Mouse (Mus musculus) fibroblast of lung, adult 2 months (primary cell): ENCODE measurements around the gene Atp5s.

Experiments used
- DNase-seq: peaks from one replicate; pipeline ENCODE4 v3.0.0-alpha.2; 2011; ENCODE audit warnings: low read depth

Gene Atp5s

GRCm38 (mm10) chr12:69781480-69781879, 56.7 kb downstream of the Atp5s start:
- no peak for DNase-seq

GRCm38 (mm10) chr12:69781935-69782650, 57.3 kb downstream of the Atp5s start:
- no peak for DNase-seq

GRCm38 (mm10) chr12:69783247-69784025, 58.7 kb downstream of the Atp5s start:
- DNase-seq, result no peak

- no peak for DNase-seq
These were observed 60.7 kb downstream of the Atp5s start for GRCm38 (mm10) chr12:69785471-69785870.

- no peak for DNase-seq
These were observed 63.6 kb downstream of the Atp5s start for GRCm38 (mm10) chr12:69788380-69788779.

- DNase-seq, result no peak
These were observed 65.2 kb downstream of the Atp5s start for GRCm38 (mm10) chr12:69789766-69790529.

- no peak for DNase-seq
These were observed 66.1 kb downstream of the Atp5s start, which contains the start of gene Cdkl1 for GRCm38 (mm10) chr12:69790530-69791505. Gene Cdkl1 (minus strand): TSS chr12:69791267.
